Mouse (Mus musculus) embryo, embryonic 11.5 days (tissue): ENCODE measurements around the gene Rpl11.
"Not testable (repeated sequence)": the region's sequence is repeated elsewhere in the genome, so short reads cannot be mapped to it uniquely, and the experiment has no call there.

ENCODE experiments used
- DNase-seq: peaks from one replicate; pipeline ENCODE4 v3.0.0-alpha.2; 2012; ENCODE audit warnings: low read depth, low spot score

Rpl11 gene

GRCm38 (mm10) chr4:136053247-136053596 lies at the start of gene Rpl11:
Gene Rpl11, minus strand, starts transcription at chr4:136053428.
- DNase-seq: peak; percentile 88

DNA sequence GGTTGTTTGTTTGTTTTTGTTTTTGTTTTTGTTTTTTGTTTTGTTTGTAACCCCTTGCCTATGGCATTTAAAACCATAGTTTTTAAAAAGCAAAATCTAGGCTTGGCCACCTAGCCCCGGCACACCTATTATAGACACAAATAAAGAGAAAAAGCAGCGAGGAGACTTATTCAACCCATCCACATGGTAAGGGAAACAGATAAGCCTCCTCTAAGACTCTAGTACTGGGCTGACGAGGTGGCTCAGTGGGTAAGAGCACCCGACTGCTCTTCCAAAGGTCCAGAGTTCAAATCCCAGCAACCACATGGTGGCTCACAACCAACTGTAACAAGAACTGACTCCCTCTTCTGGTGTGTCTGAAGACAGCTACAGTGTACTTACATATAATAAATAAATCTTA lies 48.5 kb upstream of the Rpl11 start:
- DNase-seq: not testable (repeated sequence)

DNA sequence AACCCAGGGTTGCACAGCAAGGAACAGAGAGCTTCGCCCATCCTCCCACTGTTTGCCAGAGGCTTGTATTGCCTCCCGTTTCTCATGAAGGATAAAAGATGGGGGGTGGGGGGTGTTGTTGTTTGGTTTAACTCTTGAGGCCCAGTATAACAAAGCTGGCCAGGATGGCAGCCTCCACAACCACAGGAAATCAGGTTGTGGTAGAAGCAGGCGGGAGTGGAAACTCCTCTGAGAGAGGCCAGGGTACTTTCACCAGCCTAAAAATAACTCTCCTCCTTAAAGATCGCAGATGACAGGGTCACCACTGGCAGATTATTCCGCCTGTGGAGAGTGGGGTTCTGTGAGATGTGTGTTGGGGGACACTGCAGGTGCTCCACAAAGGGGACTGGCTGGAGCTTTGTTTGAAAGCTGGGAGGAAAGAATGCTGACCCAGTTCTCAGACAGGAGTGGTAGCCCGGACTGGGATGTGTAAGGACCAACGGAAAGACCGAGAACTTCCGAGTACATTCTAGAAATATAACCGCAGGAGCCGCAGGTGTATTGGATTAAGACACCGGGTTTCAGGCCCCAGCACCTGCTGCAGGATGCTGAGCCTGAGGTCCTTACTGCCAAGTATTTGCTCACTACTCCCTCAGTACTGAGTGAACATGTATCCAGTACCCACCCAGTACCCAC lies 47.3 kb upstream of the Rpl11 start:
- DNase-seq: no peak

- DNase-seq: no peak
Measured at GRCm38 (mm10) chr4:136098446-136098845, 45.2 kb upstream of the Rpl11 start.

DNA sequence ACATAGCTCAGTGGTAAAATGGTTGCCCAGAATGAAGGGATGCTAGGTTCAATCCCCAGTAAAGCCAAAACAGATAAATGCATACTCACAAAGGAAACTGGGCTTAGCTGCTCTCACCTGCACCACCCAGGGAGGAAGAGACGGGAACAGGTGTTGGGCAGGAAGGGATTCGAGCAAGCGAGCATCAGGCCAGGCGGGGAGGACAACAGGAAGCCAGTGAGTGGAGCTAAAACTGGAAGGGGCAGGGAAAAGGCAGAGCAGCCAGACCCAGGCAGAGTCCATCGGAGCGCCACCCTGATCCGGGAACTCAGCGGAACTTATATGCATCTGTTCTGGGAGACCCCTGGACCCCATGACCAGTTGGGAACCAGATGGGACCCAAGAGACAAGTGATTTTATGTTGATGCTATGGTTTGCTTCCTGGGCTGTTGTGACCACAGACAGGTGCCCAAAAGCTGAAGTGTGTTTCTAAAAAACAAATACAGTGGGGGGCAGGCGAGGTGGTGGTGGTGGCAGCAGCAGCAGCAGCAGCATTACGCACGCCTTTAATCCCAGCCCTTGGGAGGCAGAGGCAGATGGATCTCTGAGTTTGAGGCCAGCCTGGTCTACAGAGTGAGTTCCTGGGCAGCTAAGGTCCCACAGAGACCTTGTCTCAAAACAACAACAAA lies 43.4 kb upstream of the Rpl11 start:
- no peak for DNase-seq

GRCm38 (mm10) chr4:136095490-136096105 lies 42.4 kb upstream of the Rpl11 start:
- DNase-seq: no peak

GRCm38 (mm10) chr4:136094519-136095219 lies 41.4 kb upstream of the Rpl11 start:
- no peak for DNase-seq

DNA sequence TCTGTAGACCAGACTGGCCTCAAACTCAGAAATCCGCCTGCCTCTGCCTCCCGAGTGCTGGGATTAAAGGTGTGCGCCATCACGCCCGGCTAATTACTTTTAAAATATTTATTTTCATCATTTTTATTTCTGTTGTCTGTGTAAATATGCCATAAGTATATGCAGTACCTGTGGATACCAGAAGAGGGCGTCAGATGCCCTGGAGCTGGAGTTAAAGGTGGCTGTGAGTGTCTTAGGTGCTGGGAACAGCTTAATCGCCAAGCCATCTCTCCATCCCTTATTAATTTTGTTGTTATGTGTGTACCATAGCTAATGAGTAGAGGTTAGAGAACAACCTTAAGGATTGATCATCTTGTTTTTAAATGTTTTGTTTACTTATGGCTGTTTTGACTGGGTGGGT lies 39.3 kb upstream of the Rpl11 start:
- no peak for DNase-seq

DNA sequence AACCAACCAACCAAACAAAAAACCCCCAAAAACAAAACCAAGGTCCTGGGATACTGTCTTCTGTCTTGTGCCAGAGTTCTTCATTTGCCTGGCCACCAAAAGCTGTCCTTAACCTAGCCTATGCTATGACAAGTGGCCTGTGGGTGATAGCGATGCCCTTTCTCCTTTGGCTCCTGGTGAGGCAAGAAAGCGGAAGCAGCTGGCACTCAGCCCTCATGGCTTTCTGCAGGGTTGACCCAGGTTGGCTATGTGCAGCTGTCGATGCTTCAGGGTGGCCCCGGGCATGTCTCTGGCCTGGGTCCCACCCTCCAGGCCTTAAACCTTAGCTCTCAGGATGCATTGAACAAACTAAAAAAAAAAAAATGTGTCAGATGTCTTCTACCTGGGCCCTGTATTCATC lies 38.1 kb upstream of the Rpl11 start:
- DNase-seq: no peak

DNA sequence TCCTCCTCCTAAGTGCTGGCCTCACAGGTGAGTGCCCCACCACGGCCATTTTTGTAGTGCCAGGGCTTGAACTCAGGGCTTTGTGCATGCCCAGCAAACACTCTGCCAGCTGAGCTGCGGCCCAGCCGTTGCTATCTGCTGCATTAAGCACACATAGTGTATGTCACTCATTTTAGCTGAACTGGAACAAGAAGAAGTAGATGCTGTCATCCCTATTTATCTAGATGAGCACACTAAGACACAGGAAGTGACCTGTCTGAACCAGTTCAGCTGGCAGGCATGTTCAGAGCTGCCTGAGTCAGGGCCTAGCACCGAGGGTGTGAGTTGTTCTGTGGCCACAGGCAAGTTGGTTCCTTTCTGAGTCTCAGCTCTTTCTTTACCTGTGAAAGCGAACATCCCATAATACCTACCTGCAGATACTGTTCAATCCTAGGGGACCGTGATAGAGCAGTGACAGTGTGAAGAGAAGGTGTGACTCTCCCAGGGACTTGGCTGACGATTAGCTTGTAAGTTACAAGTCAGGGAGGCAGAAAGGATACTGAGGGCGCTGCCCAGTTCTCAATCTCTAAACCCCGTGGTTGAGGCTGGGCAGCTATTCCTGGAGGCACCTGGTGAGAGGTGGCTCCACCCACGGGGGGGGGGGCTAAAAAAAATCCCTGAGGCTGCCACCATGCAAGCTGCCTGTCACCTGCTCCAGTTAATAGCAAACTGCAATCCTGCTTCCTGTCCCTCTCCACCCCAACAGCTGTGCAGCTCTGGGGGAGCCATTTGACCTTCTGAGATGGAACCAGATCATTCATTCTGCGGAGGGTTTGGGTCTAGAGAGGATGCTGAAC lies 36.7 kb upstream of the Rpl11 start:
- no peak for DNase-seq

DNA sequence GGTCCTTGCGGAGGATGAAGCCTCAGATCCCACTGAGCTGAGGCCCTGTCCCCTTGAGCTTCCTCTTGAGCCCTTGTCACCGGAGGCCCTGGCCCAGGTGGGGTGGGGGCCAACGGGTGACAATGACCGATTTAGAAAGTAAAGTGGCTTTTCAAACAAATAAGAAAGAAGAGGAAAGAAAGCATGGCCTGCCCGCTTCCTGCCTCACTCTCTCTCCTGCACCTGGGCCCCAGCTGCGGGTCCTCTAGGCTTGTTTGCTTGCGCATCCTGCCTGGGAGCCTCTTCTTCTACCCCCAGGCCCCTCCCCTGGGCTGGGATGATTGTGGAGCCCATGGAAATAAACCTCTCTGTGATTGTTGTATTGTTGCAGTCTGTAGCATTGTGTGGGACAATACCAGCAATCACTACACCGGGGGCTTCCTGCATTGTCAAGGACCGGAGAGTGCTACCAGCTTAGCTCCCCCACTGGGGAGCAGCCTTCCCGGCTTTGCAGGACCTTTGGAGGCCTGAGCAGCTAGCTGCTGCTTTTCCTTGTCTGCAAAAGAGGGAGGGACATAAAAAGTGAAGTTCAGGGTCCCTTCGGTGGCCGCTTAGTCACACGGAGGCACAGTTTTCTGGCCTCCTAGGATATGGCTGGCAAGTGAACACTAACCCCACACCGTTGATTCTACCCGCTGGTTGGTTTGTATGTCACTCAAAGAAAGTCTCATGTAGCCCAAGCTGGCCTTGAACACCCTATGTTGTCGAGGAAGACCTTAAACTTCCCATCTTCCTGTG lies 35.9 kb upstream of the Rpl11 start:
- no peak for DNase-seq

- DNase-seq: no peak
Measured at GRCm38 (mm10) chr4:136088364-136088763, 35.1 kb upstream of the Rpl11 start.

DNA sequence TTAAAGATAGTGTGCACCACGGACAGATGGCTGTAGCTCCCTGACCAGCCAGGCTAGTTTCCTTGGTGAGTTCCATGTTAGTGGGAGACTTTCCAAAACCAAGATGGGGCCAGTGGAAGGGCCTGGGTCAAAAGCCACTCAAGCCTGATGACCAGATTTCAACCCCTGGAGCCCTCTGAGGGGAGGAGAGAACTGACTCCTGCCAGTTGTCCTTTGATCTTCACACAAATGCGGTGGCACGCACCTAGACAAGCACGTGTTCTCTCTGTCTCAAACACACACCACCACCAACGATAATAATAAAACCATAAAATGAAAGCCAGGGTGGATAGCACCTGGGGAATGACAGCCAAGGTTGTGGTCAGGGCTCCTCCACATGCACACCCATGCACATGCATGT lies 34.0 kb upstream of the Rpl11 start:
- no peak for DNase-seq

DNA sequence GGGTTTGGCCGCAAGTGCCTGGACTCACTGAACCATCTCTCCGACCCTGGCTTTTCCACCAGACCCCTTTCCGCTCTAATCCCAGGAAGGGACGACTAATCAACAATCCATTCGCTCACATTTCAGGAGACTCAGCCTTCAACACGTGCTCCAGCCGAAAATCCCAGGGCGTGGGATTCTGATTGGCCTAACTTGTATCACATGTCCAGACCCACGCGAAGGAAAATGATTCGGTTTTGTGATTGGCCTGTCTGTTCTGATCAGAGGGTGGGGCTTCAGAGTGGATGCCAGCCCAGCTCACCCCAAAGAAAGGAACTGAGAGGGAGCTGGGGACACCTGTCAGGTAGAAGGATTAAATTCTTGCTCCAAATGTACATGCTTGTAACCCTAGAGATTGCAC lies 31.6 kb upstream of the Rpl11 start:
- DNase-seq: no peak

GRCm38 (mm10) chr4:136083269-136084105 lies 30.3 kb upstream of the Rpl11 start:
- no peak for DNase-seq

GRCm38 (mm10) chr4:136081729-136082128 lies 28.5 kb upstream of the Rpl11 start:
- no peak for DNase-seq

GRCm38 (mm10) chr4:136078649-136079048 lies 25.4 kb upstream of the Rpl11 start:
- DNase-seq: no peak

GRCm38 (mm10) chr4:136076776-136077538 lies 23.7 kb upstream of the Rpl11 start:
- DNase-seq: no peak

GRCm38 (mm10) chr4:136071178-136071714 lies 18.0 kb upstream of the Rpl11 start:
- DNase-seq: peak; percentile 73
